Mouse (Mus musculus): Measurements from ENCODE around the gene Fubp3. TPM values are rescaled to one million over a fixed set of nuclear protein-coding genes. Genes with fewer than 3 reads are reported as not detected.
"Not testable (repeated sequence)": the region's sequence is repeated elsewhere in the genome, so short reads cannot be mapped to it uniquely, and the experiment has no call there.

Gene Fubp3
- 45.5 and 72.5 TPM in 2 replicates for polyA plus RNA-seq (2012; ENCODE audit: insufficient read depth, low replicate concordance)

GRCm38 (mm10) chr2:31572051-31572914, at the start of gene Fubp3:
Fubp3 (plus strand) TSS chr2:31572651.
- Histone ChIP-seq H3K27me3 (replicated peaks) (peaks cover 21% of the 10 kb centered on the region), H3K4me3 (replicated peaks) (peak within 1 kb of the TSS; percentile 97), H3K4me1 (peaks cover 34% of the 10 kb centered on the region), H3K36me3 (replicated peaks; ENCODE audit: low read length) (peaks cover 20% of the 10 kb centered on the region), H3K9me3 (peaks cover 12% of the 10 kb centered on the region)
- TF ChIP-seq GATA1 (IDR thresholded peaks at IDR 0.05; ENCODE audit: borderline replicate concordance, low read length) = no peak
- TF ChIP-seq FLI1 (IDR thresholded peaks at IDR 0.05; ENCODE audit: low read length) = peak; percentile 72; the same call in 1 of the 2 replicates

GRCm38 (mm10) chr2:31524641-31525040, 47.8 kb upstream of the Fubp3 start:
- Histone ChIP-seq H3K27me3 (replicated peaks) (peaks cover 56% of the 10 kb centered on the region), H3K9me3 (no peaks in the 10 kb centered on the region), H3K36me3 (replicated peaks; ENCODE audit: low read length) (peaks cover 17% of the 10 kb centered on the region), H3K4me3 (replicated peaks) (no peak overlapping the region), H3K4me1 (peaks cover 5% of the 10 kb centered on the region; the same call in 1 of the 2 replicates)
- TF ChIP-seq GATA1 (IDR thresholded peaks at IDR 0.05; ENCODE audit: borderline replicate concordance, low read length) (no peak), FLI1 (IDR thresholded peaks at IDR 0.05; ENCODE audit: low read length) (no peak)

GRCm38 (mm10) chr2:31525778-31526177, 46.7 kb upstream of the Fubp3 start:
- Histone ChIP-seq H3K4me3 (replicated peaks) (no peak overlapping the region), H3K9me3 (no peaks in the 10 kb centered on the region), H3K4me1 (peaks cover 5% of the 10 kb centered on the region; the same call in 1 of the 2 replicates), H3K27me3 (replicated peaks) (peaks cover 62% of the 10 kb centered on the region), H3K36me3 (replicated peaks; ENCODE audit: low read length) (peaks cover 11% of the 10 kb centered on the region)
- no peak for TF ChIP-seq FLI1 (IDR thresholded peaks at IDR 0.05; ENCODE audit: low read length)
- no peak for TF ChIP-seq GATA1 (IDR thresholded peaks at IDR 0.05; ENCODE audit: borderline replicate concordance, low read length)

- Histone ChIP-seq H3K27me3 (replicated peaks) (peaks cover 69% of the 10 kb centered on the region), H3K4me3 (replicated peaks) (no peak overlapping the region), H3K4me1 (no peaks in the 10 kb centered on the region), H3K9me3 (peaks cover 5% of the 10 kb centered on the region), H3K36me3 (replicated peaks; ENCODE audit: low read length) (no peaks in the 10 kb centered on the region)
- no peak for TF ChIP-seq FLI1 (IDR thresholded peaks at IDR 0.05; ENCODE audit: low read length)
- no peak for TF ChIP-seq GATA1 (IDR thresholded peaks at IDR 0.05; ENCODE audit: borderline replicate concordance, low read length)
These were observed 42.2 kb upstream of the Fubp3 start for GRCm38 (mm10) chr2:31530201-31530600.

GRCm38 (mm10) chr2:31537054-31537453, 35.4 kb upstream of the Fubp3 start:
- TF ChIP-seq FLI1 (IDR thresholded peaks at IDR 0.05; ENCODE audit: low read length) = no peak
- no peak for TF ChIP-seq GATA1 (IDR thresholded peaks at IDR 0.05; ENCODE audit: borderline replicate concordance, low read length)
- Histone ChIP-seq H3K36me3 (replicated peaks; ENCODE audit: low read length) (no peaks in the 10 kb centered on the region), H3K27me3 (replicated peaks) (peaks cover 67% of the 10 kb centered on the region), H3K9me3 (peaks cover 17% of the 10 kb centered on the region), H3K4me3 (replicated peaks) (no peak overlapping the region), H3K4me1 (peaks cover 18% of the 10 kb centered on the region)

GRCm38 (mm10) chr2:31538745-31539144, 33.7 kb upstream of the Fubp3 start:
- peaks cover 18% of the 10 kb centered on the region for H3K4me1 ChIP-seq
- no peak overlapping the region for H3K4me3 ChIP-seq (replicated peaks)
- peaks cover 17% of the 10 kb centered on the region for H3K9me3 ChIP-seq
- TF ChIP-seq FLI1 (IDR thresholded peaks at IDR 0.05; ENCODE audit: low read length) (no peak), GATA1 (IDR thresholded peaks at IDR 0.05; ENCODE audit: borderline replicate concordance, low read length) (no peak)
- peaks cover 74% of the 10 kb centered on the region for H3K27me3 ChIP-seq (replicated peaks)
- H3K36me3 ChIP-seq (replicated peaks; ENCODE audit: low read length) = no peaks in the 10 kb centered on the region

GRCm38 (mm10) chr2:31541581-31541980, 30.9 kb upstream of the Fubp3 start:
- Histone ChIP-seq H3K27me3 (replicated peaks) (peaks cover 76% of the 10 kb centered on the region), H3K4me1 (peaks cover 18% of the 10 kb centered on the region)

GRCm38 (mm10) chr2:31547726-31548125, 24.7 kb upstream of the Fubp3 start:
- peaks cover 61% of the 10 kb centered on the region for H3K27me3 ChIP-seq (replicated peaks)
- H3K9me3 ChIP-seq = peaks cover 10% of the 10 kb centered on the region
- no peaks in the 10 kb centered on the region for H3K4me1 ChIP-seq
- TF ChIP-seq GATA1 (IDR thresholded peaks at IDR 0.05; ENCODE audit: borderline replicate concordance, low read length) = no peak
- TF ChIP-seq FLI1 (IDR thresholded peaks at IDR 0.05; ENCODE audit: low read length) = no peak
- no peaks in the 10 kb centered on the region for H3K36me3 ChIP-seq (replicated peaks; ENCODE audit: low read length)
- H3K4me3 ChIP-seq (replicated peaks) = no peak overlapping the region

More at GRCm38 (mm10) chr2:31541581-31541980, 30.9 kb upstream of the Fubp3 start:
- TF ChIP-seq FLI1 (IDR thresholded peaks at IDR 0.05; ENCODE audit: low read length) (no peak), GATA1 (IDR thresholded peaks at IDR 0.05; ENCODE audit: borderline replicate concordance, low read length) (no peak)
- Histone ChIP-seq H3K9me3 (peaks cover 10% of the 10 kb centered on the region), H3K4me3 (replicated peaks) (no peak overlapping the region), H3K36me3 (replicated peaks; ENCODE audit: low read length) (no peaks in the 10 kb centered on the region)

GRCm38 (mm10) chr2:31550503-31550902, 21.9 kb upstream of the Fubp3 start:
- H3K27me3 ChIP-seq (replicated peaks) = peaks cover 54% of the 10 kb centered on the region
- no peaks in the 10 kb centered on the region for H3K36me3 ChIP-seq (replicated peaks; ENCODE audit: low read length)
- peaks cover 23% of the 10 kb centered on the region for H3K9me3 ChIP-seq
- H3K4me1 ChIP-seq = no peaks in the 10 kb centered on the region
- TF ChIP-seq FLI1 (IDR thresholded peaks at IDR 0.05; ENCODE audit: low read length) = no peak
- no peak for TF ChIP-seq GATA1 (IDR thresholded peaks at IDR 0.05; ENCODE audit: borderline replicate concordance, low read length)
- H3K4me3 ChIP-seq (replicated peaks) = no peak overlapping the region

- H3K4me1 ChIP-seq; H3K4me3 ChIP-seq (replicated peaks); H3K36me3 ChIP-seq (replicated peaks; ENCODE audit: low read length): not testable (repeated sequence)
- Histone ChIP-seq H3K27me3 (replicated peaks) (peaks cover 48% of the 10 kb centered on the region), H3K9me3 (peaks cover 23% of the 10 kb centered on the region)
These were observed 21.1 kb upstream of the Fubp3 start for GRCm38 (mm10) chr2:31551351-31551750.
